Mouse (Mus musculus) G1E (cell line): Measurements from ENCODE around the gene Tmem98.

Experiments used
- CTCF ChIP-seq: IDR thresholded peaks from 2 replicates; pipeline ENCODE4 v1.5.1; 2012; ENCODE audit warnings: low read depth, low read length, inconsistent platforms, mixed read lengths
- GATA1 ChIP-seq: IDR thresholded peaks from 2 replicates; pipeline ENCODE4 v1.6.1; 2012; ENCODE audit warnings: borderline replicate concordance, low read length, inconsistent platforms, mixed read lengths
- TAL1 ChIP-seq: conservative IDR thresholded peaks from 2 replicates; pipeline ENCODE4 v1.6.1; 2012; ENCODE audit warnings: low read depth, low read length, inconsistent platforms, mixed read lengths

DNA sequence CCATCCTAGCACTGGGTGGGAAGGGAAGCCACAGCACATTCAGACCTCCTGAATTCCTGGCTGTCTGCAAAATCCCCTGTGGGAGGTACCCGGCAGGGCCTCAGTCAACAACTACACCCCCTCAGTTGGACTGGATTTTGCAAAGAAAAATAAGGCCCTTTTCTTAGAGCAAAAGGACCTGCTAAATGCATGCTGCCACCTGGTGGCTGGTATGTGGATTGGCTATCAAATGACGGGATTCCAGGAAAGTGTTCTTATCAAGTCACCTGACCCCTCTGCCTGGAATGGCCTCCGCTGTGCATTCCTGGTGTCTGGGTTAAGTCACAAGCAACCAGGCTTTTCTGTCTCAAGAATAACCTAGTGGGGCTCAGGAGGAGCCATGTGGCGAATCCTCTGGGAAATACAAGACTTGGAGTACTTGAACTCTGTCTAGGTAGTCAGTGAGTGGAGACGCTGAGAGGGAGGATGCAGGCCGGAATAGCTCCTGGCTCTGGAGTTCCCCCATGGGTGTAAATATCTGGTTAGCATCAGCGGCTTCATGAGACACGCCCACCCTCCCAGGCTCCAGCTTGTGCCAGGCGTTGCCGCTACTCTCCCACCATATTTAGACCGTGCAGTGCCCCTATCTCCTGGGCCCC is 8.2 kb downstream of the Tmem98 start:
- TF ChIP-seq CTCF (no peak), GATA1 (no peak), TAL1 (no peak)
